Mouse (Mus musculus): ENCODE results near the gene Aspg. TPM values are rescaled to one million over a fixed set of nuclear protein-coding genes. Genes with fewer than 3 reads are reported as not detected.

Gene Aspg
- total RNA-seq, 2 experiments from 2014 or later: 1.1 to 2.2 TPM

- intact Hi-C loops (cut with DNase I): no loop called here
- DNase-seq (ENCODE audit: extremely low spot score in 1 of 2, low spot score in 2 of 2): no peak
Measured at GRCm38 (mm10) chr12:112170671-112171574, 64.4 kb downstream of the Aspg start.

DNA sequence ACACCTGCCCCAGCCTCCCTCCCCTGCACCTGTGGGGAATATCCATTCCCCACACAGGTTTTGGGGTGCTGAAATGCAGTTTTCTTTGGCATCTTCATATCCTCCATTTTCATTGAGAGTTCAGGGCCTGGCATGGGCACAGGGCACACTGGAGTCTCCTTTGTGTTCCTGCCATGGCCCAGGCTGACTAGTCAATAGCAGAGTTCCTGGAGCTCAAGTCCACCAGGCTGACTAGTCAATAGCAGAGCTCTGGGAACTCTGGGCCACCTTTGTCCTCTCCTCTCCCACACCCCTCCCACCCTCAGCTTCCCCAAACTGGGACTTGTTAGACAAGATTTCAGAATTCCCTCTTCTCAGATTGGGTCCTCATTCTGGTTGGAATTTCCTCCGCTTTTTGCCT is 65.2 kb downstream of the Aspg start:
- no peak for DNase-seq (ENCODE audit: extremely low spot score in 1 of 2, low spot score in 2 of 2)
- intact Hi-C loops (cut with DNase I): no loop called here

DNA sequence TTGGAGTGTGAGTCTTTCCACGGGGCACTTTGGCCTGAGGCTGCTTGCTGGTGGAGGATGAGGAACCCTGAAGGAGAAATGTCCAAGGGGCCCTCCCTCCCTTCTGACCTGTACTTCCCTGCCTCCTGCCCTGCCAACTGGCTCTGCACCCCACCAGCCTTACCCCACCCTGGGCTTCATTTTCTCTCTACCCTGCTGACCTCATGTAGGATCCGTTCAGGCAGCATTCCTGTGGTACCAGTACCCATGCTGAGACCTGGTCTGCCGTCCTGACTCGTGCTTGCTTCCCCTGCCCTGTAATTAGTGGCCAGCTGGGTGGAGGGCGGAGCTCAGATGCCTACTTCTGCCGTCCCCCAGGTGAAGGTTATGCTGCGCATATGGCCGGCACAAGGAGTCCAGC is 65.7 kb downstream of the Aspg start:
- intact Hi-C loops (cut with DNase I): no loop called here
- DNase-seq (ENCODE audit: extremely low spot score in 1 of 2, low spot score in 2 of 2): no peak

Small RNA genes lying within 50 kb of the gene (microRNA-seq; reads per million reads assigned to microRNA genes)
- 129 reads per million, percentile 59 among the genes with 10 or more reads in this experiment for gene Mir203
- gene Mir3073a: not detected
- gene Mir3073b: not detected

Other genes starting within 250 kb of the Aspg start
- 10 to 100 TPM; 60.8 to 61.3 TPM for gene Ppp1r13b, start 198.6 kb upstream of the Aspg start, total RNA-seq (2021)
- gene Atp5mpl, start 139.7 kb upstream of the Aspg start, total RNA-seq (2021): 100 to 1,000 TPM; 467 TPM
- under 1 TPM; 0.26 to 0.88 TPM for gene Tdrd9, start 135.1 kb upstream of the Aspg start, total RNA-seq (2021)
- gene Rd3l, start 125.4 kb upstream of the Aspg start, total RNA-seq (2021): not detected
- gene Kif26a, start 39.5 kb downstream of the Aspg start, total RNA-seq (2021): 1 to 10 TPM; 7.3 to 8.2 TPM